In the genomic region with DNA sequence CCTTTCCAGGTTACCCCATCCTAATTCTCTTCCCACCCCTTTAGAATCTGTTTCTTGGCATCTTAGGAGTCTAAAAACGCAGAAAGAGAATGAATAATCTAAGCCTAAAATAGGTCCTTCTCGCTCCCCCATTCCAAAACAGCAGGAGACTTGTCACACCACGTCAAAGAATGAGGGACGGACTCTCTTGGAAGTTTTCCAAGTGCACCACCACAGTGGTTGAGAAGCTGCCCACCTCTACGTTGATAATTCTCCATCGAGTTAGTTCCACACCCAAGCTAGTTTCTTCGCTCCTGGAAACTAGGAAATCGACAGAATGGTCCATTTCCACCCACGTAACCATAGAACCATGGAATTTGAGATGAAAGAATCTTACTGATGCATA, we compare ENCODE assay signal across 8 mouse cellular contexts. TPM values are rescaled to one million over a fixed set of nuclear protein-coding genes. Genes with fewer than 3 reads are reported as not detected.
DNase-seq lines count a peak whose midpoint lies in the region; ATAC-seq and TF ChIP-seq lines count a peak whose summit lies in the region.

No protein-coding gene starts in this region.

- 11% methylated on average over 9 of the region's 9 CpGs for WGBS in lung, embryonic 14.5 days
- 13% methylated on average over 9 of the region's 9 CpGs for WGBS in embryonic facial prominence, embryonic 11.5 days
- WGBS in hindbrain, embryonic 11.5 days, result 12% methylated on average over 9 of the region's 9 CpGs
- 12% methylated on average over 9 of the region's 9 CpGs for WGBS in liver, embryonic 15.5 days (ENCODE audit: insufficient replicate concordance)
- 12% methylated on average over 9 of the region's 9 CpGs for WGBS in stomach, embryonic 16.5 days

- H3K36me3 ChIP-seq in lung, embryonic 14.5 days (ENCODE audit: insufficient read depth), result no peaks in the 10 kb centered on the region
- H3K36me3 ChIP-seq in embryonic facial prominence, embryonic 11.5 days (replicated peaks; ENCODE audit: control insufficient read depth, insufficient read depth, low read depth, low read length), result no peaks in the 10 kb centered on the region
- no peaks in the 10 kb centered on the region for H3K36me3 ChIP-seq in hindbrain, embryonic 11.5 days (ENCODE audit: control insufficient read depth, insufficient read depth, low read length)
- H3K36me3 ChIP-seq in liver, embryonic 15.5 days (replicated peaks), result no peaks in the 10 kb centered on the region
- H3K36me3 ChIP-seq in stomach, embryonic 16.5 days (ENCODE audit: control insufficient read depth, insufficient read depth, low read length), result no peaks in the 10 kb centered on the region

- no peak for ATAC-seq in lung, embryonic 14.5 days (ENCODE audit: insufficient read depth)
- ATAC-seq in embryonic facial prominence, embryonic 11.5 days (replicated peaks; ENCODE audit: insufficient number of reproducible peaks, low FRiP score, low TSS enrichment, low read depth), result no peak
- no peak for ATAC-seq in hindbrain, embryonic 11.5 days (ENCODE audit: low FRiP score)
- ATAC-seq in liver, embryonic 15.5 days (ENCODE audit: insufficient read depth), result no peak
- ATAC-seq in stomach, embryonic 16.5 days (ENCODE audit: insufficient read depth, low FRiP score), result no peak

- peak overlapping the region; percentile 93 for H3K4me3 ChIP-seq in lung, embryonic 14.5 days (ENCODE audit: low read depth, low read length)
- H3K4me3 ChIP-seq in embryonic facial prominence, embryonic 11.5 days (ENCODE audit: low read depth, low read length), result peak overlapping the region; percentile 91
- H3K4me3 ChIP-seq in hindbrain, embryonic 11.5 days (ENCODE audit: low read depth, low read length), result peak overlapping the region; percentile 89
- peak overlapping the region; percentile 95 for H3K4me3 ChIP-seq in liver, embryonic 15.5 days (replicated peaks)
- peak overlapping the region; percentile 73 for H3K4me3 ChIP-seq in stomach, embryonic 16.5 days (replicated peaks; ENCODE audit: low read length)

- H3K27ac ChIP-seq in lung, embryonic 14.5 days (ENCODE audit: low read depth), result peak overlapping the region; percentile 100
- peak overlapping the region; percentile 95; the same call in 1 of the 2 replicates for H3K27ac ChIP-seq in embryonic facial prominence, embryonic 11.5 days (replicated peaks; ENCODE audit: low read depth, low read length)
- peak overlapping the region; percentile 98; the same call in 1 of the 2 replicates for H3K27ac ChIP-seq in hindbrain, embryonic 11.5 days (ENCODE audit: low read depth, low read length)
- H3K27ac ChIP-seq in liver, embryonic 15.5 days (replicated peaks), result peak overlapping the region; percentile 95
- H3K27ac ChIP-seq in stomach, embryonic 16.5 days (ENCODE audit: low read length), result peak overlapping the region; percentile 99

- H3K27me3 ChIP-seq in lung, embryonic 14.5 days (ENCODE audit: insufficient read depth, low read length), result no peaks in the 10 kb centered on the region
- no peaks in the 10 kb centered on the region for H3K27me3 ChIP-seq in embryonic facial prominence, embryonic 11.5 days (ENCODE audit: control insufficient read depth, insufficient read depth, low read length)
- H3K27me3 ChIP-seq in hindbrain, embryonic 11.5 days (ENCODE audit: control insufficient read depth, insufficient read depth, low read length), result no peaks in the 10 kb centered on the region
- peaks cover 18% of the 10 kb centered on the region; the same call in 1 of the 2 replicates for H3K27me3 ChIP-seq in liver, embryonic 15.5 days
- no peaks in the 10 kb centered on the region for H3K27me3 ChIP-seq in stomach, embryonic 16.5 days (ENCODE audit: control insufficient read depth, insufficient read depth, low read length)

- TF ChIP-seq CTCF in lung, embryonic 14.5 days (IDR thresholded peaks at IDR 0.05; ENCODE audit: low read depth), result no peak

- H3K4me1 ChIP-seq in lung, embryonic 14.5 days (ENCODE audit: insufficient read depth), result peaks cover 17% of the 10 kb centered on the region
- no peaks in the 10 kb centered on the region; the same call in none of the 2 replicates for H3K4me1 ChIP-seq in embryonic facial prominence, embryonic 11.5 days (ENCODE audit: control insufficient read depth, insufficient read depth, low read length)
- H3K4me1 ChIP-seq in hindbrain, embryonic 11.5 days (replicated peaks; ENCODE audit: control insufficient read depth, insufficient read depth, low read length), result no peaks in the 10 kb centered on the region
- H3K4me1 ChIP-seq in liver, embryonic 15.5 days (replicated peaks), result peaks cover 26% of the 10 kb centered on the region
- peaks cover 27% of the 10 kb centered on the region for H3K4me1 ChIP-seq in stomach, embryonic 16.5 days (ENCODE audit: control insufficient read depth, insufficient read depth, low read length)

- peak overlapping the region; percentile 100 for H3K9ac ChIP-seq in lung, embryonic 14.5 days
- H3K9ac ChIP-seq in embryonic facial prominence, embryonic 11.5 days (replicated peaks; ENCODE audit: low read length), result peak overlapping the region; percentile 92
- H3K9ac ChIP-seq in hindbrain, embryonic 11.5 days (ENCODE audit: low read depth, low read length), result peak overlapping the region; percentile 97
- H3K9ac ChIP-seq in liver, embryonic 15.5 days, result peak overlapping the region; percentile 96
- H3K9ac ChIP-seq in stomach, embryonic 16.5 days (ENCODE audit: low read length), result peak overlapping the region; percentile 98

- peak; percentile 52 for DNase-seq in lung, embryonic 14.5 days
- no peak for DNase-seq in lung, postnatal 4 days
- DNase-seq in embryonic facial prominence, embryonic 11.5 days (ENCODE audit: low spot score), result peak; percentile 10
- DNase-seq in hindbrain, embryonic 11.5 days (ENCODE audit: low spot score), result no peak
- no peak for DNase-seq in urinary bladder, postnatal 10 days (ENCODE audit: low spot score)
- DNase-seq in cerebellum, adult 8-10 months, result no peak

- no peaks in the 10 kb centered on the region for H3K9me3 ChIP-seq in lung, embryonic 14.5 days (ENCODE audit: low read depth, low read length)
- no peaks in the 10 kb centered on the region for H3K9me3 ChIP-seq in embryonic facial prominence, embryonic 11.5 days (replicated peaks; ENCODE audit: control insufficient read depth, low read length)
- no peaks in the 10 kb centered on the region for H3K9me3 ChIP-seq in hindbrain, embryonic 11.5 days (ENCODE audit: control insufficient read depth, low read length)
- H3K9me3 ChIP-seq in liver, embryonic 15.5 days (replicated peaks), result no peaks in the 10 kb centered on the region
- no peaks in the 10 kb centered on the region for H3K9me3 ChIP-seq in stomach, embryonic 16.5 days (replicated peaks; ENCODE audit: control insufficient read depth, low read length)

- peak overlapping the region; percentile 80 for H3K4me2 ChIP-seq in lung, embryonic 14.5 days
- peak overlapping the region; percentile 72 for H3K4me2 ChIP-seq in embryonic facial prominence, embryonic 11.5 days (ENCODE audit: low read depth, low read length)
- H3K4me2 ChIP-seq in hindbrain, embryonic 11.5 days (replicated peaks; ENCODE audit: low read depth, low read length), result peak overlapping the region; percentile 72
- peak overlapping the region; percentile 92 for H3K4me2 ChIP-seq in liver, embryonic 15.5 days
- H3K4me2 ChIP-seq in stomach, embryonic 16.5 days (ENCODE audit: low read depth, low read length), result peak overlapping the region; percentile 73

RNA-seq across cellular contexts. Expression of gene Hipk3, which starts 0.5 kb away (rescaled TPM):
- 25.0 and 26.3 TPM in 2 replicates for polyA plus RNA-seq in lung, embryonic 14.5 days (2014; fragmentation: Nextera tagmentation; extraction: Ambion mirVana)
- 15.3 and 17.5 TPM in 2 replicates for polyA plus RNA-seq in embryonic facial prominence, embryonic 11.5 days (2014; fragmentation: Nextera tagmentation; extraction: Ambion mirVana)
- 11.1 and 12.8 TPM in 2 replicates for polyA plus RNA-seq in hindbrain, embryonic 11.5 days (2014; fragmentation: Nextera tagmentation; extraction: Ambion mirVana)
- 6.5 and 7.4 TPM in 2 replicates for polyA plus RNA-seq in liver, embryonic 15.5 days (2015; fragmentation: Nextera tagmentation; extraction: Ambion mirVana)
- 12.8 and 14.3 TPM in 2 replicates for polyA plus RNA-seq in stomach, embryonic 16.5 days (2015; fragmentation: Nextera tagmentation; extraction: Ambion mirVana)

Comparison
In these comparisons a context has a peak if more than half of its experiments do, and no peak if none do; other contexts are left out.
1. DNase-seq: peak in lung, embryonic 14.5 days (single experiment) and embryonic facial prominence, embryonic 11.5 days (single experiment); none in lung, postnatal 4 days (0 of 2), hindbrain, embryonic 11.5 days (single experiment), urinary bladder, postnatal 10 days (single experiment) and cerebellum, adult 8-10 months (single experiment).
2. Peak in every context shown above with its lines, with median percentiles within 50 percentile points of each other: H3K27ac ChIP-seq, H3K4me2 ChIP-seq, H3K4me3 ChIP-seq and H3K9ac ChIP-seq.